Mouse (Mus musculus) thymus, adult 2 months (tissue): ENCODE data around the gene Cry2.

ENCODE experiments used
- CTCF ChIP-seq: fragments of 200-500 bp; IDR thresholded peaks from 2 replicates; pipeline ENCODE4 v1.5.1; 2012; ENCODE audit warnings: mild to moderate bottlenecking, control low read depth, low read length, moderate library complexity, borderline replicate concordance; ENCODE audit not compliant: control insufficient read depth, poor library complexity, insufficient read depth; ENCODE audit errors: extremely low read depth
- POLR2A ChIP-seq: fragments of 200-500 bp; IDR thresholded peaks from 2 replicates; pipeline ENCODE4 v1.6.1; 2012; ENCODE audit warnings: mild to moderate bottlenecking, low read length, control low read depth, moderate library complexity; ENCODE audit not compliant: control insufficient read depth, poor library complexity, insufficient read depth; ENCODE audit errors: extremely low read depth

DNA sequence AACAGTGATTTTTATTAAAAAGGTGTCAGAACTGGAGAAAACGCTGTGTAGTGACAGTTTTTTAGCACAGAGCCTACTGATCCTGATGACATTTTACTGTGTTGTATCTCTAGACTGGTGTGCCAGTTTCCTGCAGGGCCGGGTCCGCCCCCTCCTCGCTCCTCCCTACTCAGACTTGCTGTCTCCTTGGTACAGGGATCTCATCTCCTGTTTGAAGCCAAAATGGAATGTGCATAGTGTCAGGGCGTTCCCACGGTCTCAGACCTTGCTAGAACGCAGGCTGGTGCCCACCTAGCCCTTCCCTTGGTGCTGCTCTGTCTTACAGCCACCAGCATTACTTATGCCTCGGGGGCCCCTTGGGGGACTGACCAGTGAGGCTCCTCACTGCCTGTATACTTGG is 72.0 kb downstream of the Cry2 start:
- TF ChIP-seq POLR2A, result no peak
- TF ChIP-seq CTCF, result no peak
